Mouse (Mus musculus): ENCODE data around the gene Crybg2. TPM values are rescaled to one million over a fixed set of nuclear protein-coding genes. Genes with fewer than 3 reads are reported as not detected.

Crybg2 gene
- polyA plus RNA-seq, 1 experiment from 2014 or later, result 2.9 TPM

GRCm38 (mm10) chr4:134097015-134097608, 36.5 kb downstream of the Crybg2 start:
- TF ChIP-seq CTCF (IDR thresholded peaks at IDR 0.05; ENCODE audit: low read depth), result no peak
- Histone ChIP-seq H3K4me2 (no peak overlapping the region), H3K9me3 (ENCODE audit: low read depth, low read length) (no peaks in the 10 kb centered on the region), H3K4me1 (ENCODE audit: insufficient read depth) (no peaks in the 10 kb centered on the region), H3K36me3 (ENCODE audit: insufficient read depth) (no peaks in the 10 kb centered on the region), H3K27ac (ENCODE audit: low read depth) (no peak overlapping the region), H3K9ac (no peak overlapping the region), H3K27me3 (ENCODE audit: insufficient read depth, low read length) (no peaks in the 10 kb centered on the region), H3K4me3 (ENCODE audit: low read depth, low read length) (no peak overlapping the region)
- DNase-seq, result no peak
- ATAC-seq (ENCODE audit: insufficient read depth), result no peak
- WGBS, result 64% methylated on average over 5 of the region's 5 CpGs

GRCm38 (mm10) chr4:134098628-134099027, 38.0 kb downstream of the Crybg2 start:
- no peak for TF ChIP-seq CTCF (IDR thresholded peaks at IDR 0.05; ENCODE audit: low read depth)
- 34% methylated on average over 8 of the region's 8 CpGs for WGBS
- Histone ChIP-seq H3K4me3 (ENCODE audit: low read depth, low read length) (no peak overlapping the region), H3K27me3 (ENCODE audit: insufficient read depth, low read length) (no peaks in the 10 kb centered on the region), H3K9me3 (ENCODE audit: low read depth, low read length) (no peaks in the 10 kb centered on the region), H3K4me2 (no peak overlapping the region), H3K9ac (no peak overlapping the region), H3K27ac (ENCODE audit: low read depth) (no peak overlapping the region), H3K36me3 (ENCODE audit: insufficient read depth) (no peaks in the 10 kb centered on the region), H3K4me1 (ENCODE audit: insufficient read depth) (no peaks in the 10 kb centered on the region)
- DNase-seq (peak; percentile 26), ATAC-seq (ENCODE audit: insufficient read depth) (no peak)

GRCm38 (mm10) chr4:134100245-134100644, 39.6 kb downstream of the Crybg2 start:
- Histone ChIP-seq H3K4me1 (ENCODE audit: insufficient read depth) (no peaks in the 10 kb centered on the region), H3K27me3 (ENCODE audit: insufficient read depth, low read length) (no peaks in the 10 kb centered on the region), H3K4me3 (ENCODE audit: low read depth, low read length) (no peak overlapping the region), H3K4me2 (no peak overlapping the region), H3K9me3 (ENCODE audit: low read depth, low read length) (no peaks in the 10 kb centered on the region), H3K9ac (no peak overlapping the region), H3K27ac (ENCODE audit: low read depth) (no peak overlapping the region), H3K36me3 (ENCODE audit: insufficient read depth) (no peaks in the 10 kb centered on the region)
- WGBS, result 72% methylated on average over 4 of the region's 4 CpGs
- DNase-seq, result no peak
- ATAC-seq (ENCODE audit: insufficient read depth), result no peak
- no peak for TF ChIP-seq CTCF (IDR thresholded peaks at IDR 0.05; ENCODE audit: low read depth)

GRCm38 (mm10) chr4:134101979-134102741, 41.5 kb downstream of the Crybg2 start, which contains the start of gene Ubxn11:
Gene Ubxn11 (plus strand): TSS chr4:134102570.
- no peaks in the 10 kb centered on the region for H3K27me3 ChIP-seq (ENCODE audit: insufficient read depth, low read length)
- no peaks in the 10 kb centered on the region for H3K9me3 ChIP-seq (ENCODE audit: low read depth, low read length)
- H3K27ac ChIP-seq (ENCODE audit: low read depth), result no peak within 1 kb of the TSS
- peak within 1 kb of the TSS; percentile 65 for H3K4me3 ChIP-seq (ENCODE audit: low read depth, low read length)
- peak within 1 kb of the TSS; percentile 60 for H3K9ac ChIP-seq
- peak; percentile 94 for DNase-seq
- no peaks in the 10 kb centered on the region for H3K4me1 ChIP-seq (ENCODE audit: insufficient read depth)
- no peaks in the 10 kb centered on the region for H3K36me3 ChIP-seq (ENCODE audit: insufficient read depth)
- H3K4me2 ChIP-seq, result peak within 1 kb of the TSS; percentile 72
- TF ChIP-seq CTCF (IDR thresholded peaks at IDR 0.05; ENCODE audit: low read depth), result no peak
- 16% methylated on average over 34 of the region's 34 CpGs for WGBS
- ATAC-seq (ENCODE audit: insufficient read depth), result peak; percentile 98

GRCm38 (mm10) chr4:134102742-134103119, 42.1 kb downstream of the Crybg2 start:
- no peaks in the 10 kb centered on the region for H3K27me3 ChIP-seq (ENCODE audit: insufficient read depth, low read length)
- H3K4me1 ChIP-seq (ENCODE audit: insufficient read depth), result no peaks in the 10 kb centered on the region
- DNase-seq (no peak), ATAC-seq (ENCODE audit: insufficient read depth) (peak; percentile 28)
- H3K9ac ChIP-seq, result peak overlapping the region; percentile 60
- peak overlapping the region; percentile 72 for H3K4me2 ChIP-seq
- no peak for TF ChIP-seq CTCF (IDR thresholded peaks at IDR 0.05; ENCODE audit: low read depth)
- H3K4me3 ChIP-seq (ENCODE audit: low read depth, low read length), result peak overlapping the region; percentile 65
- no peak overlapping the region for H3K27ac ChIP-seq (ENCODE audit: low read depth)
- H3K9me3 ChIP-seq (ENCODE audit: low read depth, low read length), result no peaks in the 10 kb centered on the region
- 2% methylated on average over 21 of the region's 21 CpGs for WGBS
- H3K36me3 ChIP-seq (ENCODE audit: insufficient read depth), result no peaks in the 10 kb centered on the region

- Histone ChIP-seq H3K4me3 (ENCODE audit: low read depth, low read length) (no peak overlapping the region), H3K9ac (no peak overlapping the region), H3K27ac (ENCODE audit: low read depth) (no peak overlapping the region), H3K27me3 (ENCODE audit: insufficient read depth, low read length) (no peaks in the 10 kb centered on the region), H3K36me3 (ENCODE audit: insufficient read depth) (no peaks in the 10 kb centered on the region), H3K4me2 (no peak overlapping the region), H3K4me1 (ENCODE audit: insufficient read depth) (no peaks in the 10 kb centered on the region; the same call in 1 of the 2 replicates), H3K9me3 (ENCODE audit: low read depth, low read length) (no peaks in the 10 kb centered on the region)
- DNase-seq, result no peak
- no peak for ATAC-seq (ENCODE audit: insufficient read depth)
- 56% methylated on average over 7 of the region's 7 CpGs for WGBS
- no peak for TF ChIP-seq CTCF (IDR thresholded peaks at IDR 0.05; ENCODE audit: low read depth)
Observed at GRCm38 (mm10) chr4:134106105-134106504, 45.5 kb downstream of the Crybg2 start.

- Histone ChIP-seq H3K4me2 (no peak overlapping the region), H3K27ac (ENCODE audit: low read depth) (no peak overlapping the region), H3K27me3 (ENCODE audit: insufficient read depth, low read length) (no peaks in the 10 kb centered on the region), H3K36me3 (ENCODE audit: insufficient read depth) (no peaks in the 10 kb centered on the region), H3K4me1 (ENCODE audit: insufficient read depth) (no peaks in the 10 kb centered on the region; the same call in 1 of the 2 replicates), H3K9ac (no peak overlapping the region), H3K9me3 (ENCODE audit: low read depth, low read length) (no peaks in the 10 kb centered on the region), H3K4me3 (ENCODE audit: low read depth, low read length) (no peak overlapping the region)
- ATAC-seq (ENCODE audit: insufficient read depth) (no peak), DNase-seq (no peak)
- WGBS, result 84% methylated on average over 7 of the region's 7 CpGs
- TF ChIP-seq CTCF (IDR thresholded peaks at IDR 0.05; ENCODE audit: low read depth), result no peak
Observed at GRCm38 (mm10) chr4:134107730-134108129, 47.1 kb downstream of the Crybg2 start.
